In genomic region chr8:56345641-56346420, GRCm38 (mm10) we compare ENCODE assay signal across 27 mouse cellular contexts. TPM values are rescaled to one million over a fixed set of nuclear protein-coding genes. Genes with fewer than 3 reads are reported as not detected.
A peak's percentile ranks its signal among the peaks of the same experiment; 100 is the strongest.
DNase-seq lines count a peak whose midpoint lies in the region; ATAC-seq and TF ChIP-seq lines count a peak whose summit lies in the region.
"Had no signal": no experiment of that assay in that cellular context is flagged by ENCODE, and none has a peak within 500 bp of the region (broad histone marks: within the 10 kb centered on the region; RNA-seq: fewer than 3 reads in every experiment).

No protein-coding gene starts in this region.

- no peaks in the 10 kb centered on the region for H3K36me3 ChIP-seq in liver, adult 2 months (ENCODE audit: control insufficient read depth, insufficient read depth, low read length)
- H3K36me3 ChIP-seq in liver, embryonic 11.5 days (ENCODE audit: control insufficient read depth, insufficient read depth, low read length): no peaks in the 10 kb centered on the region
- H3K36me3 ChIP-seq in intestine, embryonic 15.5 days: no peaks in the 10 kb centered on the region
- no peaks in the 10 kb centered on the region for H3K36me3 ChIP-seq in small intestine, adult 2 months (ENCODE audit: control insufficient read depth, insufficient read depth, low read length)
- H3K36me3 ChIP-seq in neural tube, embryonic 15.5 days: no peaks in the 10 kb centered on the region
- H3K36me3 ChIP-seq: forebrain, embryonic 12.5 days; heart, embryonic 15.5 days; lung, embryonic 15.5 days; midbrain, embryonic 10.5 days; neural tube, embryonic 12.5 days; stomach, embryonic 15.5 days had no signal

- H3K9ac ChIP-seq in liver, adult 2 months (ENCODE audit: low read depth, low read length): no peak overlapping the region
- no peak overlapping the region for H3K9ac ChIP-seq in liver, embryonic 11.5 days (ENCODE audit: low read depth, low read length)
- H3K9ac ChIP-seq in intestine, embryonic 15.5 days: no peak overlapping the region
- H3K9ac ChIP-seq in neural tube, embryonic 15.5 days (replicated peaks): no peak overlapping the region
- H3K9ac ChIP-seq: forebrain, embryonic 12.5 days; forebrain, postnatal 0 days; heart, embryonic 15.5 days; lung, embryonic 15.5 days; neural tube, embryonic 12.5 days; stomach, embryonic 15.5 days had no signal

- peak overlapping the region; percentile 8; the same call in 1 of the 2 replicates for H3K27ac ChIP-seq in gastrocnemius, adult 2 months
- H3K27ac ChIP-seq in liver, adult 2 months (replicated peaks; ENCODE audit: insufficient read depth, low read depth, low read length): no peak overlapping the region; the same call in 1 of the 2 replicates
- no peak overlapping the region for H3K27ac ChIP-seq in liver, embryonic 11.5 days (ENCODE audit: low read depth, low read length)
- no peak overlapping the region for H3K27ac ChIP-seq in intestine, embryonic 15.5 days
- H3K27ac ChIP-seq in small intestine, adult 2 months (ENCODE audit: insufficient read depth, low read depth, low read length): peak overlapping the region; percentile 73
- H3K27ac ChIP-seq in neural tube, embryonic 15.5 days (replicated peaks): no peak overlapping the region
- H3K27ac ChIP-seq: forebrain, embryonic 12.5 days; heart, embryonic 15.5 days; lung, embryonic 15.5 days; midbrain, embryonic 10.5 days; neural tube, embryonic 12.5 days; stomach, embryonic 15.5 days had no signal

- peaks cover 14% of the 10 kb centered on the region for H3K4me1 ChIP-seq in liver, adult 2 months (ENCODE audit: control insufficient read depth, insufficient read depth, low read length)
- H3K4me1 ChIP-seq in liver, embryonic 11.5 days (replicated peaks; ENCODE audit: control insufficient read depth, insufficient read depth, low read length): no peaks in the 10 kb centered on the region
- no peaks in the 10 kb centered on the region for H3K4me1 ChIP-seq in intestine, embryonic 15.5 days (replicated peaks)
- H3K4me1 ChIP-seq in small intestine, adult 2 months (ENCODE audit: control insufficient read depth, insufficient read depth, insufficient read length, low read length): peaks cover 8% of the 10 kb centered on the region
- no peaks in the 10 kb centered on the region for H3K4me1 ChIP-seq in neural tube, embryonic 15.5 days
- H3K4me1 ChIP-seq: forebrain, embryonic 12.5 days; lung, embryonic 15.5 days; midbrain, embryonic 10.5 days; neural tube, embryonic 12.5 days had no signal

- no peak for DNase-seq in gastrocnemius, adult 2 months
- DNase-seq in gastrocnemius, postnatal 4 days (ENCODE audit: low spot score in 2 of 2): no peak
- peak; percentile 89 for DNase-seq in liver, adult 2 months (ENCODE audit: extremely low read depth, low read depth, low spot score)
- DNase-seq in liver, embryonic 11.5 days (ENCODE audit: low spot score): no peak
- no peak for DNase-seq in cerebellum, adult 11-12 months
- DNase-seq: adrenal gland, adult 8-10 months; cerebellum, adult 18-20 months; cerebellum, postnatal 10 days; forebrain, postnatal 0 days; gastrocnemius, postnatal 25 days; kidney, postnatal 36 days; liver; right cerebral cortex, postnatal 4 days; thymus, postnatal 14 days had no signal

- no peaks in the 10 kb centered on the region for H3K27me3 ChIP-seq in liver, adult 2 months (ENCODE audit: control insufficient read depth, insufficient read depth, low read length)
- no peaks in the 10 kb centered on the region for H3K27me3 ChIP-seq in liver, embryonic 11.5 days (replicated peaks; ENCODE audit: control insufficient read depth, insufficient read depth, low read length)
- H3K27me3 ChIP-seq in intestine, embryonic 15.5 days (replicated peaks): no peaks in the 10 kb centered on the region
- H3K27me3 ChIP-seq in small intestine, adult 2 months (ENCODE audit: control insufficient read depth, insufficient read depth, low read length): no peaks in the 10 kb centered on the region
- H3K27me3 ChIP-seq in neural tube, embryonic 15.5 days (replicated peaks): no peaks in the 10 kb centered on the region
- H3K27me3 ChIP-seq: forebrain, embryonic 12.5 days; heart, embryonic 15.5 days; lung, embryonic 15.5 days; neural tube, embryonic 12.5 days; stomach, embryonic 15.5 days had no signal

- WGBS in liver, adult 2 months: 41% methylated on average over 5 of the region's 5 CpGs
- WGBS in liver, embryonic 11.5 days: 90% methylated on average over 5 of the region's 5 CpGs
- WGBS in intestine, embryonic 15.5 days: 69% methylated on average over 5 of the region's 5 CpGs
- WGBS in small intestine, adult 2 months: 39% methylated on average over 5 of the region's 5 CpGs
- 93% methylated on average over 5 of the region's 5 CpGs for WGBS in neural tube, embryonic 15.5 days

- TF ChIP-seq CTCF in gastrocnemius, adult 2 months (IDR thresholded peaks at IDR 0.05): no peak
- no peak for TF ChIP-seq CTCF in liver, adult 2 months (IDR thresholded peaks at IDR 0.05; ENCODE audit: low read depth, low read length)
- no peak for TF ChIP-seq CTCF in small intestine, adult 2 months (IDR thresholded peaks at IDR 0.05; ENCODE audit: extremely low read depth, insufficient read length, insufficient replicate concordance, low read depth, low read length)

- ATAC-seq in liver, embryonic 11.5 days (replicated peaks; ENCODE audit: low FRiP score): no peak
- ATAC-seq in intestine, embryonic 15.5 days: peak; percentile 76
- no peak for ATAC-seq in neural tube, embryonic 15.5 days (ENCODE audit: low FRiP score)
- ATAC-seq: CD4-positive, CD25-positive, alpha-beta regulatory T cell, adult 4 months; forebrain, postnatal 0 days; hindbrain, embryonic 16.5 days had no signal

- TF ChIP-seq POLR2A in liver, adult 2 months (IDR thresholded peaks at IDR 0.05; ENCODE audit: extremely low read depth, insufficient read depth, low read length): no peak
- TF ChIP-seq POLR2A in small intestine, adult 2 months (IDR thresholded peaks at IDR 0.05; ENCODE audit: low read depth, low read length): no peak

- intact Hi-C loops in gastrocnemius, adult 2 months (cut with DNase I): no loop called here

- no peak overlapping the region for H3K4me2 ChIP-seq in liver, embryonic 11.5 days
- H3K4me2 ChIP-seq in intestine, embryonic 15.5 days (replicated peaks): no peak overlapping the region
- no peak overlapping the region for H3K4me2 ChIP-seq in neural tube, embryonic 15.5 days
- H3K4me2 ChIP-seq: forebrain, embryonic 12.5 days; heart, embryonic 15.5 days; lung, embryonic 15.5 days; neural tube, embryonic 12.5 days; stomach, embryonic 15.5 days had no signal

- no peaks in the 10 kb centered on the region for H3K9me3 ChIP-seq in liver, embryonic 11.5 days (ENCODE audit: control insufficient read depth, low read length)
- no peaks in the 10 kb centered on the region for H3K9me3 ChIP-seq in intestine, embryonic 15.5 days
- H3K9me3 ChIP-seq in neural tube, embryonic 15.5 days (replicated peaks): no peaks in the 10 kb centered on the region
- H3K9me3 ChIP-seq: forebrain, embryonic 12.5 days; heart, embryonic 15.5 days; lung, embryonic 15.5 days; midbrain, embryonic 10.5 days; neural tube, embryonic 12.5 days; stomach, embryonic 15.5 days had no signal

- no peaks in the 10 kb centered on the region for H3K79me2 ChIP-seq in liver, adult 2 months (ENCODE audit: control insufficient read depth, insufficient read depth, low read length)

- no peak overlapping the region for H3K4me3 ChIP-seq in gastrocnemius, adult 2 months
- H3K4me3 ChIP-seq in liver, adult 2 months (ENCODE audit: insufficient read depth, low read depth, low read length): no peak overlapping the region
- no peak overlapping the region for H3K4me3 ChIP-seq in liver, embryonic 11.5 days (ENCODE audit: low read depth, low read length)
- H3K4me3 ChIP-seq in intestine, embryonic 15.5 days (replicated peaks): no peak overlapping the region
- H3K4me3 ChIP-seq in small intestine, adult 2 months (ENCODE audit: low read depth, low read length): no peak overlapping the region
- no peak overlapping the region for H3K4me3 ChIP-seq in neural tube, embryonic 15.5 days (replicated peaks)
- H3K4me3 ChIP-seq: erythroblast, embryonic 14.5 days; forebrain, embryonic 12.5 days; heart, embryonic 15.5 days; lung, embryonic 15.5 days; midbrain, embryonic 10.5 days; myocyte; neural tube, embryonic 12.5 days; stomach, embryonic 15.5 days had no signal

RNA-seq across cellular contexts. Expression of gene Hpgd, which starts 51.4 kb away (rescaled TPM):
- 1 to 10 TPM; 1.3 to 1.9 TPM for total RNA-seq in gastrocnemius, adult 2 months (2021)
- 1 to 10 TPM; 5.7 to 6.7 TPM for total RNA-seq in gastrocnemius, postnatal 4 days (2021)
- total RNA-seq in liver, adult 2 months (2014; rRNA removed): 248 and 368 TPM in 2 replicates
- polyA plus RNA-seq in liver, adult 2 months (2012; rRNA removed): 59.8 and 76.5 TPM in 2 replicates
- polyA plus RNA-seq in liver, embryonic 11.5 days (2014; fragmentation: Nextera tagmentation; extraction: Ambion mirVana): 28.2 and 32.4 TPM in 2 replicates
- 28.9 and 31.9 TPM in 2 replicates for polyA plus RNA-seq in intestine, embryonic 15.5 days (2015; fragmentation: Nextera tagmentation; extraction: Ambion mirVana)
- polyA plus RNA-seq in small intestine, adult 2 months (2012; rRNA removed): 9.9 and 34.8 TPM in 2 replicates
- polyA plus RNA-seq in neural tube, embryonic 15.5 days (2015; fragmentation: Nextera tagmentation; extraction: Ambion mirVana): 4.3 and 25.5 TPM in 2 replicates

Comparison
In these comparisons a context has a peak if more than half of its experiments do, and no peak if none do; other contexts are left out.
1. H3K27ac ChIP-seq: peak in gastrocnemius, adult 2 months (single experiment) and small intestine, adult 2 months (single experiment); none in liver, adult 2 months (single experiment), liver, embryonic 11.5 days (single experiment), intestine, embryonic 15.5 days (single experiment) and neural tube, embryonic 15.5 days (single experiment).